Mouse (Mus musculus) adrenal gland, postnatal 10 days (tissue): ENCODE measurements around the gene Col6a5. TPM values are rescaled to one million over a fixed set of nuclear protein-coding genes. Genes with fewer than 3 reads are reported as not detected.
"Not testable (repeated sequence)": the region's sequence is repeated elsewhere in the genome, so short reads cannot be mapped to it uniquely, and the experiment has no call there.

ENCODE experiments used
- DNase-seq: peaks from one replicate; pipeline ENCODE4 v3.0.0; 2021; ENCODE audit warnings: mixed read lengths
- total RNA-seq, 2 experiments: library from RNA; stranded (reverse); gene quantifications; 2 replicates each; pipeline ENCODE4 v1.2.3; 2021

Col6a5 gene
- total RNA-seq, 2 experiments from 2014 or later, result 4.8 to 4.9 TPM

GRCm38 (mm10) chr9:105909352-105909751 is 51.1 kb downstream of the Col6a5 start:
- DNase-seq, result no peak

GRCm38 (mm10) chr9:105907411-105907810 is 53.0 kb downstream of the Col6a5 start:
- no peak for DNase-seq

- DNase-seq, result peak; percentile 35
Observed at GRCm38 (mm10) chr9:105887521-105887920, 72.9 kb downstream of the Col6a5 start.

- no peak for DNase-seq
Observed at GRCm38 (mm10) chr9:105884656-105885430, 75.6 kb downstream of the Col6a5 start.

GRCm38 (mm10) chr9:105880743-105881142 is 79.7 kb downstream of the Col6a5 start:
- DNase-seq, result peak; percentile 33

GRCm38 (mm10) chr9:105878365-105879108 is 81.9 kb downstream of the Col6a5 start:
- DNase-seq, result no peak

GRCm38 (mm10) chr9:105876124-105876523 is 84.3 kb downstream of the Col6a5 start:
- no peak for DNase-seq

GRCm38 (mm10) chr9:105871643-105872042 is 88.8 kb downstream of the Col6a5 start:
- no peak for DNase-seq

GRCm38 (mm10) chr9:105857773-105858172 is 102.7 kb downstream of the Col6a5 start:
- peak; percentile 85 for DNase-seq

GRCm38 (mm10) chr9:105852778-105853065 is 107.7 kb downstream of the Col6a5 start:
- DNase-seq, result no peak

- DNase-seq, result no peak
Observed at GRCm38 (mm10) chr9:105852015-105852777, 108.2 kb downstream of the Col6a5 start.

- DNase-seq, result no peak
Observed at GRCm38 (mm10) chr9:105851011-105851410, 109.4 kb downstream of the Col6a5 start.

GRCm38 (mm10) chr9:105848396-105848795 is 112.0 kb downstream of the Col6a5 start:
- no peak for DNase-seq

GRCm38 (mm10) chr9:105847261-105847660 is 113.2 kb downstream of the Col6a5 start:
- no peak for DNase-seq

GRCm38 (mm10) chr9:105841386-105841785 is 119.1 kb downstream of the Col6a5 start:
- not testable (repeated sequence) for DNase-seq

GRCm38 (mm10) chr9:105839147-105839515 is 121.3 kb downstream of the Col6a5 start:
- no peak for DNase-seq

- DNase-seq, result no peak
Observed at GRCm38 (mm10) chr9:105838396-105839146, 121.9 kb downstream of the Col6a5 start.

- DNase-seq, result peak; percentile 3
Observed at GRCm38 (mm10) chr9:105835587-105835986, 124.9 kb downstream of the Col6a5 start.

GRCm38 (mm10) chr9:105834799-105835198 is 125.6 kb downstream of the Col6a5 start:
- no peak for DNase-seq

- no peak for DNase-seq
Observed at GRCm38 (mm10) chr9:105831291-105831690, 129.2 kb downstream of the Col6a5 start.

- peak; percentile 5 for DNase-seq
Observed at GRCm38 (mm10) chr9:105827791-105828385, 132.6 kb downstream of the Col6a5 start, which contains the start of gene Col6a6. TSS of gene Col6a6 (minus strand) at chr9:105828160.
